Mouse (Mus musculus): Measurements from ENCODE around the gene Aldh1l2. TPM values are rescaled to one million over a fixed set of nuclear protein-coding genes. Genes with fewer than 3 reads are reported as not detected.

Gene Aldh1l2
- polyA plus RNA-seq, 1 experiment from 2014 or later, result 1.2 TPM

DNA sequence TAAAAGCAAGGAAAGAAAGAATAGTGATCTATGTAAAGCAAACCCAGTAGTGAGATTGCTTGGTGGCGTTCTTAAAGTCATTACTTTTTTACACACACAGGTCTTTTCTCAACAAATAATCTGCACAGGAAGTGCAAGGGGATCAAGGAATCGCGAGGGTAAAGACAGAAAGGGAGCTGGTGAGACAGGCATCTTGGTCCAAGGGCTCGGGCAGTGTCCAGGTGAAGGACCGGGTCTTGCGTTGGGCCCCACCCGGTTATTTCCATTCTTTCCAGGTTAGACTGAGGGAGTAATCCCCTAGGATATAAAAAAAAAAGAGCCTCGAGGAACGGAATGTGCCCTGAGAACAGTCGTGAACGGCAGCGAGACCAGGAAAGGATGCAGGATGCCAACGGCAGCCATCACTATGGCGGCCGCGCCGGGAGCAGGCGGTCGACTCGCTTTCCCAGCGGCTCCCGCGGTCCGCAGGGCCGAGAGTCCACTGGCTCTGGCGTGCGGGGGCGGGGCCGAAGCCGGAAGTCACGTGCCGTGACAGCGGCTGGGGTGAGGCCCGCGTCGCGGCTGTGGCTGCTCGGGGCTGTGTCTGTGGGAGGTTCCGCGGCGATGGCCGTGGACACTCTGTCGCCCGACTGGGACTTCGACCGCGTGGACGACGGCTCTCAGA lies 9.6 kb upstream of the Aldh1l2 start, which contains the start of gene Washc4:
TSS of gene Washc4 (plus strand) at position 314 of the 664 bp plus-strand sequence.
- H3K27me3 ChIP-seq (ENCODE audit: control insufficient read depth, insufficient read depth, low read length), result no peaks in the 10 kb centered on the region
- peak within 1 kb of the TSS; percentile 90 for H3K4me3 ChIP-seq (ENCODE audit: low read depth, low read length)
- H3K27ac ChIP-seq (replicated peaks), result peak within 1 kb of the TSS; percentile 94
- H3K9me3 ChIP-seq (ENCODE audit: control insufficient read depth, low read length), result no peaks in the 10 kb centered on the region
- no peaks in the 10 kb centered on the region for H3K36me3 ChIP-seq (ENCODE audit: control insufficient read depth, insufficient read depth, low read length)
- no peaks in the 10 kb centered on the region for H3K4me1 ChIP-seq (replicated peaks; ENCODE audit: control insufficient read depth, insufficient read depth)
- peak; percentile 100 for ATAC-seq (ENCODE audit: low FRiP score, low TSS enrichment)
- peak within 1 kb of the TSS; percentile 61 for H3K4me2 ChIP-seq (replicated peaks; ENCODE audit: low read depth)
- H3K9ac ChIP-seq (ENCODE audit: low read length), result peak within 1 kb of the TSS; percentile 89
- TF ChIP-seq EP300 (optimal IDR thresholded peaks at IDR 0.05) (no peak), CTCF (IDR thresholded peaks at IDR 0.05; ENCODE audit: low read depth) (no peak)
- WGBS, result 4% methylated on average over 38 of the region's 49 CpGs
- DNase-seq (ENCODE audit: low spot score), result peak; percentile 96

DNA sequence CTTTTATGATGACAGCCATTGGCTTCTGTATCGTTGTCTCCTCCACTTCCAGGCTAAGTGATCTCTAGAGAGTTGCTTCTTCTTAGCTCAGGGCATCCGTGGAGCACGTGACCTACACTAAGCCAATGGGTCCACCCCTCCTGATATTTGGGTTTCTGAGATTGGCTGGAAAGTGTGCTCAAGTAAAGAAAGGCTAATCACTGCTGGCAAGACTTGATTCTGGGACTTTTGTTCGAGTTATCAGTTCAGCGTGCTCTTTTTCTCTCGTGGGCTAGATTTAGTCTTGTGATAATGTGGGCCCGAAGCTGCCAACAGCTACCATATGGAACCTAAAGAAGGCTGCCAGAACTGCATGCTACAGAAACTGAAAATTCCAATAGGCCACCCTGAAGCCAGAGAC lies 8.3 kb upstream of the Aldh1l2 start:
- no peak overlapping the region for H3K4me3 ChIP-seq (ENCODE audit: low read depth, low read length)
- no peaks in the 10 kb centered on the region for H3K36me3 ChIP-seq (ENCODE audit: control insufficient read depth, insufficient read depth, low read length)
- H3K27ac ChIP-seq (replicated peaks), result no peak overlapping the region
- TF ChIP-seq CTCF (IDR thresholded peaks at IDR 0.05; ENCODE audit: low read depth) (no peak), EP300 (optimal IDR thresholded peaks at IDR 0.05) (no peak)
- H3K27me3 ChIP-seq (ENCODE audit: control insufficient read depth, insufficient read depth, low read length), result no peaks in the 10 kb centered on the region
- no peak overlapping the region for H3K9ac ChIP-seq (ENCODE audit: low read length)
- ATAC-seq (ENCODE audit: low FRiP score, low TSS enrichment), result no peak
- H3K4me2 ChIP-seq (replicated peaks; ENCODE audit: low read depth), result no peak overlapping the region
- H3K4me1 ChIP-seq (replicated peaks; ENCODE audit: control insufficient read depth, insufficient read depth), result no peaks in the 10 kb centered on the region
- no peaks in the 10 kb centered on the region for H3K9me3 ChIP-seq (ENCODE audit: control insufficient read depth, low read length)
- 80% methylated on average over 7 of the region's 7 CpGs for WGBS
- DNase-seq (ENCODE audit: low spot score), result no peak

DNA sequence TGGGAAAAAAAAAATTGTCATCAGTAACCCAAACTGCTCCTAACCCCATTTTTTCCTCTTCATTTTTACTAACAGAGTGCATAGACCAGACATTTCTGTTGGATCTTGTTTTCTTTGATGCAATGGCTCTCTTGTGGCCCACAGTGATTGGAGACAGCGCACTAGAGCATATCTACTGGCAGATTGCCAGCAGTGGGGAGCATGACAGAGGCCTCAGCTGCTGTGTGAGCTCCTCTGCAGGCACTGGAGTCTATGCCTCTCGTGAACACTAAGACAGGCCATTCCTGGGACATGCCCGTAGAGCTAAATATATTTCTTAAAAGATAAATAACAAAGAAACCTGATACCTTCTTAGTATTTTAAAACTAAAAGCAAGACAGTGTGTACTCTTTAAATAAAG lies 6.2 kb upstream of the Aldh1l2 start:
- no peaks in the 10 kb centered on the region for H3K36me3 ChIP-seq (ENCODE audit: control insufficient read depth, insufficient read depth, low read length)

DNA sequence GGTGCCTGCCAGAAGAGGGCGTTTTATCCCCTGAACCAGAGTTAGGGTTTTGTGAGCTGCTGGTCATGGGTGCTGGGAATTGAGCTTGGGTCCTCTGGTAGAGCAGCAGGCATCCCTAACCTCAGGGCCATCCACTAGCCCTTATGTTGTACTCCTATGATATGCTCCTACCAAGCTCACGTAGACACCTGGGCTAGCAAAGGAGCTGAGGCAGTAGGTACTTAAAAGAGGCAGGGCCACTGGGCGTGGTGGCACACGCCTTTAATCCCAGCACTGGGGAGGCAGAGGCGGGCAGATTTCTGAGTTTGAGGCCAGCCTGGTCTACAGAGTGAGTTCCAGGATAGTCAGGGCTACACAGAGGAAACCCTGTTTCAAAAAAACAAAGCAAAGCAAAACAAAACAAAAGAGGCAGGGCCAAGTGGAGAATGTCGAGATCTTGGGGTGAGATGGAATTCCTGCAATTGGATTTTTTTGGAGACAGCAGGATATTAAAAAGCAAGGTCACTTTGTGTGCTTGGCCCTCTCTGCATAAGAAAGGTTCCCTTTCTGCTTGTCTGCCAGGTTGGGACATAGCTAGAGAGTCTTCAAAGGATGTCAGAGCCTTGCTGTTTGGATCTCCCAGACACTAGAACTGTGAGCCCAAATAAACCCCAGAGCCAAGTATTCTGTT lies 5.5 kb upstream of the Aldh1l2 start:
- H3K9ac ChIP-seq (ENCODE audit: low read length), result no peak overlapping the region
- 72% methylated on average over 6 of the region's 6 CpGs for WGBS
- no peak for TF ChIP-seq EP300 (optimal IDR thresholded peaks at IDR 0.05)
- 0 out of 2 replicates have a peak, but pooled peaks cover under 1% of the 10 kb centered on the region for H3K27me3 ChIP-seq (ENCODE audit: control insufficient read depth, insufficient read depth, low read length)
- no peak overlapping the region for H3K4me3 ChIP-seq (ENCODE audit: low read depth, low read length)
- ATAC-seq (ENCODE audit: low FRiP score, low TSS enrichment) (no peak), DNase-seq (ENCODE audit: low spot score) (no peak)
- H3K36me3 ChIP-seq (ENCODE audit: control insufficient read depth, insufficient read depth, low read length), result no peaks in the 10 kb centered on the region
- no peak overlapping the region for H3K27ac ChIP-seq (replicated peaks)
- H3K9me3 ChIP-seq (ENCODE audit: control insufficient read depth, low read length), result no peaks in the 10 kb centered on the region
- no peaks in the 10 kb centered on the region for H3K4me1 ChIP-seq (replicated peaks; ENCODE audit: control insufficient read depth, insufficient read depth)
- no peak overlapping the region for H3K4me2 ChIP-seq (replicated peaks; ENCODE audit: low read depth)

More for the DNA sequence above, 6.2 kb upstream of the Aldh1l2 start:
- ATAC-seq (ENCODE audit: low FRiP score, low TSS enrichment), result no peak
- H3K9me3 ChIP-seq (ENCODE audit: control insufficient read depth, low read length), result no peaks in the 10 kb centered on the region
- no peak overlapping the region for H3K4me3 ChIP-seq (ENCODE audit: low read depth, low read length)
- H3K4me1 ChIP-seq (replicated peaks; ENCODE audit: control insufficient read depth, insufficient read depth), result no peaks in the 10 kb centered on the region
- 17% methylated on average over 3 of the region's 3 CpGs for WGBS
- no peak for TF ChIP-seq CTCF (IDR thresholded peaks at IDR 0.05; ENCODE audit: low read depth)
- no peak for TF ChIP-seq EP300 (optimal IDR thresholded peaks at IDR 0.05)
- no peak overlapping the region for H3K4me2 ChIP-seq (replicated peaks; ENCODE audit: low read depth)
- no peak overlapping the region for H3K9ac ChIP-seq (ENCODE audit: low read length)
- DNase-seq (ENCODE audit: low spot score), result no peak
- no peaks in the 10 kb centered on the region for H3K27me3 ChIP-seq (ENCODE audit: control insufficient read depth, insufficient read depth, low read length)
- no peak overlapping the region for H3K27ac ChIP-seq (replicated peaks)

DNA sequence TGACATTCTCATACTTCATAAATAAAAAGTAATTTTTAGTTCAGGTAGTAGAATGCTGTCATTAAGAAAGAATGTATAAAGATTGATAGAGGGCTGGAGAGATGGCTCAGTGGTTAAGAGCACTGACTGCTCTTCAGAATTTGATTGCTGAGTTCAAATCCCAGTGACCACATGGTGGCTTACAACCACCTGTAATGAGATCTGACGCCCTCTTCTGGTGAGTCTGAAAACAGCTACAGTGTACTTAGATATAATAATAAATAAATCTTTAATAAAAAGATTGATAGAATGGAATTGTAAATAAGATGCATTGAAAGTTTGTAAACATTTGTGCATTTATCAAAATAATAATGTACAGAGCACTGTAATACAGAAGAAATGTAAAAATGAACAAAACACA lies 2.5 kb upstream of the Aldh1l2 start:
- Histone ChIP-seq H3K36me3 (ENCODE audit: control insufficient read depth, insufficient read depth, low read length) (no peaks in the 10 kb centered on the region), H3K9ac (ENCODE audit: low read length) (no peak overlapping the region), H3K4me2 (replicated peaks; ENCODE audit: low read depth) (no peak overlapping the region), H3K4me3 (ENCODE audit: low read depth, low read length) (no peak overlapping the region), H3K4me1 (replicated peaks; ENCODE audit: control insufficient read depth, insufficient read depth) (no peaks in the 10 kb centered on the region), H3K27me3 (ENCODE audit: control insufficient read depth, insufficient read depth, low read length) (0 out of 2 replicates have a peak, but pooled peaks cover 2% of the 10 kb centered on the region), H3K27ac (replicated peaks) (no peak overlapping the region), H3K9me3 (ENCODE audit: control insufficient read depth, low read length) (no peaks in the 10 kb centered on the region)
- DNase-seq (ENCODE audit: low spot score) (no peak), ATAC-seq (ENCODE audit: low FRiP score, low TSS enrichment) (no peak)
- TF ChIP-seq CTCF (IDR thresholded peaks at IDR 0.05; ENCODE audit: low read depth), result peak; percentile 28
- TF ChIP-seq EP300 (optimal IDR thresholded peaks at IDR 0.05), result no peak
- 11% methylated on average over 1 of the region's 1 CpGs for WGBS

Measured in stomach, postnatal 0 days (tissue).